Comparison of ENCODE assay signal across 27 mouse cellular contexts in the genomic region with DNA sequence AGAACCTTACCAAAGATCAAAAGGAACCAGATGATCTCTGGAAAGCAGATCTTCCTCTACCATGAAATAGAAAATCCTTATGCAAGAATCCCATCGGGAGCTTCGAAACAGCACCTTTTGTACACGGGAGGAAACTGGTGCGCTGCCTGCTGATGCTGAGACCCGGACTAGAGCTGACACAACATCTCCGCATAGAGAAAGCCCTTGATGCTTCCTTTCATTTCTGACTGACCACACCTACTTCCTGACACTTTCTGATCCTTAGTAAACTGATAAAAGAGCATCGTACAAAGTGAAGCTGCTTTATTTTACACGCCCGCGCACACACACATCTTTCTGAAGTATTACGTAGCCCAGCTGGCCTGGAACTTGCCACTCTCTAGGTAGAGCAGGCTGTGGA. TPM values are rescaled to one million over a fixed set of nuclear protein-coding genes. Genes with fewer than 3 reads are reported as not detected.
DNase-seq lines count a peak whose midpoint lies in the region; ATAC-seq and TF ChIP-seq lines count a peak whose summit lies in the region.
"Had no signal": no experiment of that assay in that cellular context is flagged by ENCODE, and none has a peak within 500 bp of the region (broad histone marks: within the 10 kb centered on the region; RNA-seq: fewer than 3 reads in every experiment).

No protein-coding gene starts in this region.

- H3K27me3 ChIP-seq in lung, postnatal 0 days (replicated peaks; ENCODE audit: insufficient read depth, low read length), result no peaks in the 10 kb centered on the region
- no peaks in the 10 kb centered on the region for H3K27me3 ChIP-seq in ES-Bruce4 (ENCODE audit: control insufficient read depth, insufficient read depth, low read length, poor library complexity, severe bottlenecking)
- H3K27me3 ChIP-seq in midbrain, embryonic 10.5 days (ENCODE audit: low read depth, poor library complexity, severe bottlenecking), result no peaks in the 10 kb centered on the region
- H3K27me3 ChIP-seq in heart, embryonic 12.5 days (replicated peaks), result no peaks in the 10 kb centered on the region
- H3K27me3 ChIP-seq: embryonic facial prominence, embryonic 13.5 days; forebrain, embryonic 12.5 days; liver, embryonic 13.5 days; neural tube, embryonic 12.5 days had no signal

- no peak for TF ChIP-seq EP300 in lung, postnatal 0 days (IDR thresholded peaks at IDR 0.05)
- TF ChIP-seq EP300 in ES-Bruce4 (IDR thresholded peaks at IDR 0.05; ENCODE audit: insufficient read depth, low read depth, low read length), result no peak

- DNase-seq in lung, postnatal 0 days (ENCODE audit: low spot score), result peak; percentile 14
- no peak for DNase-seq in lung, postnatal 10 days
- peak; percentile 54 for DNase-seq in naive thymus-derived CD4-positive, alpha-beta T cell, adult 2 months (ENCODE audit: low read depth)
- no peak for DNase-seq in midbrain, embryonic 10.5 days (ENCODE audit: low spot score)
- DNase-seq in cerebellum, adult 9-11 months, result no peak
- DNase-seq: adrenal gland, adult 2 months; cerebellum, adult 11 months; cerebellum, postnatal 14 days; embryo, embryonic 11 days; gastrocnemius, adult 2 months; kidney, postnatal 25 days; liver, embryonic 13.5 days; lung, adult 2 months; midbrain, embryonic 14.5 days; right cerebral cortex, postnatal 14 days; spleen, adult 18-20 months; thymus, postnatal 4 days had no signal

- peaks cover 6% of the 10 kb centered on the region; the same call in 1 of the 2 replicates for H3K36me3 ChIP-seq in lung, postnatal 0 days (ENCODE audit: insufficient read depth, low read length)
- no peaks in the 10 kb centered on the region; the same call in none of the 2 replicates for H3K36me3 ChIP-seq in ES-Bruce4 (ENCODE audit: control insufficient read depth, insufficient read depth, low read length, poor library complexity, severe bottlenecking)
- H3K36me3 ChIP-seq in midbrain, embryonic 10.5 days, result peaks cover 31% of the 10 kb centered on the region
- H3K36me3 ChIP-seq in heart, embryonic 12.5 days, result peaks cover 40% of the 10 kb centered on the region

- no peak for TF ChIP-seq CTCF in lung, postnatal 0 days (IDR thresholded peaks at IDR 0.05)
- TF ChIP-seq CTCF in ES-Bruce4 (IDR thresholded peaks at IDR 0.05; ENCODE audit: low read depth, low read length), result no peak

- H3K9me3 ChIP-seq in lung, postnatal 0 days (ENCODE audit: low read length), result no peaks in the 10 kb centered on the region
- H3K9me3 ChIP-seq in ES-Bruce4 (replicated peaks; ENCODE audit: control insufficient read depth, insufficient read depth, low read length, poor library complexity, severe bottlenecking), result no peaks in the 10 kb centered on the region
- no peaks in the 10 kb centered on the region for H3K9me3 ChIP-seq in midbrain, embryonic 10.5 days (replicated peaks)
- H3K9me3 ChIP-seq in heart, embryonic 12.5 days (replicated peaks), result no peaks in the 10 kb centered on the region
- H3K9me3 ChIP-seq: embryonic facial prominence, embryonic 13.5 days; forebrain, embryonic 12.5 days; liver, embryonic 13.5 days; neural tube, embryonic 12.5 days had no signal

- H3K4me3 ChIP-seq in lung, postnatal 0 days (ENCODE audit: low read depth, low read length), result no peak overlapping the region
- H3K4me3 ChIP-seq in ES-Bruce4 (ENCODE audit: low read depth, low read length), result no peak overlapping the region
- no peak overlapping the region for H3K4me3 ChIP-seq in midbrain, embryonic 10.5 days
- H3K4me3 ChIP-seq in heart, embryonic 12.5 days, result no peak overlapping the region
- H3K4me3 ChIP-seq: embryonic facial prominence, embryonic 13.5 days; erythroblast, embryonic 14.5 days; forebrain, embryonic 12.5 days; gastrocnemius, adult 2 months; liver, embryonic 13.5 days; neural tube, embryonic 12.5 days had no signal

- H3K27ac ChIP-seq in lung, postnatal 0 days (ENCODE audit: low read length), result no peak overlapping the region
- peak overlapping the region; percentile 11; the same call in 1 of the 2 replicates for H3K27ac ChIP-seq in ES-Bruce4 (ENCODE audit: insufficient read depth, low read length)
- H3K27ac ChIP-seq in midbrain, embryonic 10.5 days (replicated peaks), result no peak overlapping the region
- no peak overlapping the region for H3K27ac ChIP-seq in heart, embryonic 12.5 days (ENCODE audit: poor library complexity, severe bottlenecking)
- H3K27ac ChIP-seq: embryonic facial prominence, embryonic 13.5 days; forebrain, embryonic 12.5 days; gastrocnemius, adult 2 months; liver, embryonic 13.5 days; macrophage; neural tube, embryonic 12.5 days had no signal

- H3K4me1 ChIP-seq in lung, postnatal 0 days (ENCODE audit: insufficient read depth, low read depth, low read length), result no peaks in the 10 kb centered on the region
- no peaks in the 10 kb centered on the region for H3K4me1 ChIP-seq in ES-Bruce4 (ENCODE audit: control insufficient read depth, insufficient read depth, low read length)
- no peaks in the 10 kb centered on the region for H3K4me1 ChIP-seq in midbrain, embryonic 10.5 days
- H3K4me1 ChIP-seq in heart, embryonic 12.5 days (replicated peaks), result peaks cover 8% of the 10 kb centered on the region
- H3K4me1 ChIP-seq: embryonic facial prominence, embryonic 13.5 days; forebrain, embryonic 12.5 days; neural tube, embryonic 12.5 days had no signal

- no peak for TF ChIP-seq POLR2A in ES-Bruce4 (IDR thresholded peaks at IDR 0.05; ENCODE audit: insufficient read depth, low read length)

- WGBS in lung, postnatal 0 days, result 77% methylated on average over 11 of the region's 11 CpGs
- 92% methylated on average over 11 of the region's 11 CpGs for WGBS in midbrain, embryonic 10.5 days
- WGBS in heart, embryonic 12.5 days, result 80% methylated on average over 11 of the region's 11 CpGs

- H3K9ac ChIP-seq in lung, postnatal 0 days (replicated peaks; ENCODE audit: low read depth), result no peak overlapping the region
- H3K9ac ChIP-seq in ES-Bruce4 (ENCODE audit: low read depth, poor library complexity, severe bottlenecking), result no peak overlapping the region
- no peak overlapping the region for H3K9ac ChIP-seq in heart, embryonic 12.5 days
- H3K9ac ChIP-seq: embryonic facial prominence, embryonic 13.5 days; forebrain, embryonic 12.5 days; liver, embryonic 13.5 days; neural tube, embryonic 12.5 days had no signal

- H3K4me2 ChIP-seq in lung, postnatal 0 days (replicated peaks; ENCODE audit: low read depth, low read length), result no peak overlapping the region
- H3K4me2 ChIP-seq in heart, embryonic 12.5 days, result no peak overlapping the region
- H3K4me2 ChIP-seq: embryonic facial prominence, embryonic 13.5 days; forebrain, embryonic 12.5 days; liver, embryonic 13.5 days; neural tube, embryonic 12.5 days had no signal

- ATAC-seq in lung, postnatal 0 days, result no peak
- ATAC-seq in granulocyte monocyte progenitor cell, adult 5-6 weeks (replicated peaks; ENCODE audit: poor library complexity, severe bottlenecking), result peak; percentile 59
- no peak for ATAC-seq in heart, embryonic 12.5 days (ENCODE audit: insufficient number of reproducible peaks, low FRiP score)
- ATAC-seq: hindbrain, embryonic 16.5 days; intestine, postnatal 0 days had no signal

RNA-seq across cellular contexts. Expression of a gene that starts 39.0 kb away (rescaled TPM):
- polyA plus RNA-seq in lung, postnatal 0 days (2015; fragmentation: Nextera tagmentation; extraction: Ambion mirVana), result 2.9 and 4.8 TPM in 2 replicates
- 6.1 and 10.2 TPM in 2 replicates for polyA plus RNA-seq in ES-Bruce4 (2011; ENCODE audit: insufficient read depth, insufficient read length, low read depth, missing spikeins)
- total RNA-seq in granulocyte monocyte progenitor cell, adult 5-6 weeks (2014; fragmentation: Nextera tagmentation), result 0.11 TPM in 1 of 2 replicates, not detected in the other
- total RNA-seq in granulocyte monocyte progenitor cell, adult 5-6 weeks (2017), result 1.4 and 4.5 TPM in 2 replicates
- polyA plus RNA-seq in midbrain, embryonic 10.5 days (2016; fragmentation: Nextera tagmentation; extraction: Ambion mirVana), result 22.1 and 35.0 TPM in 2 replicates
- 8.0 and 9.5 TPM in 2 replicates for polyA plus RNA-seq in heart, embryonic 12.5 days (2016; fragmentation: Nextera tagmentation; extraction: Ambion mirVana)

RNA-seq across cellular contexts. Expression of a gene that starts 39.6 kb away (rescaled TPM):
- polyA plus RNA-seq in lung, postnatal 0 days (2015; fragmentation: Nextera tagmentation; extraction: Ambion mirVana), result 20.6 and 22.9 TPM in 2 replicates
- polyA plus RNA-seq in ES-Bruce4 (2011; ENCODE audit: insufficient read depth, insufficient read length, low read depth, missing spikeins), result 106 and 107 TPM in 2 replicates
- 14.8 and 18.8 TPM in 2 replicates for total RNA-seq in granulocyte monocyte progenitor cell, adult 5-6 weeks (2014; fragmentation: Nextera tagmentation)
- 16.4 and 24.1 TPM in 2 replicates for total RNA-seq in granulocyte monocyte progenitor cell, adult 5-6 weeks (2017)
- polyA plus RNA-seq in midbrain, embryonic 10.5 days (2016; fragmentation: Nextera tagmentation; extraction: Ambion mirVana), result 22.1 and 23.5 TPM in 2 replicates
- polyA plus RNA-seq in heart, embryonic 12.5 days (2016; fragmentation: Nextera tagmentation; extraction: Ambion mirVana), result 43.4 and 44.8 TPM in 2 replicates

Comparison
In these comparisons a context has a peak if more than half of its experiments do, and no peak if none do; other contexts are left out.
1. DNase-seq: peak in lung, postnatal 0 days (single experiment) and naive thymus-derived CD4-positive, alpha-beta T cell, adult 2 months (single experiment); none in lung, postnatal 10 days (single experiment), midbrain, embryonic 10.5 days (single experiment) and cerebellum, adult 9-11 months (single experiment).